Mouse (Mus musculus): Measurements from ENCODE around the gene Slc25a35.
A peak's percentile ranks its signal among the peaks of the same experiment; 100 is the strongest.
"Not testable (repeated sequence)": the region's sequence is repeated elsewhere in the genome, so short reads cannot be mapped to it uniquely, and the experiment has no call there.

The Slc25a35 gene

GRCm38 (mm10) chr11:68961596-68961995 is 6.3 kb upstream of the Slc25a35 start:
- ATAC-seq (ENCODE audit: low TSS enrichment) = no peak; the same call in 1 of the 2 replicates

- ATAC-seq (ENCODE audit: low TSS enrichment) = not testable (repeated sequence)
These were observed 5.8 kb upstream of the Slc25a35 start for GRCm38 (mm10) chr11:68962159-68962558.

- ATAC-seq (ENCODE audit: low TSS enrichment) = no peak
These were observed 4.5 kb upstream of the Slc25a35 start for GRCm38 (mm10) chr11:68963405-68963804.

GRCm38 (mm10) chr11:68965050-68965449 is 2.9 kb upstream of the Slc25a35 start:
- no peak for ATAC-seq (ENCODE audit: low TSS enrichment)

GRCm38 (mm10) chr11:68965845-68966244 is 2.1 kb upstream of the Slc25a35 start:
- ATAC-seq (ENCODE audit: low TSS enrichment) = no peak

- no peak for ATAC-seq (ENCODE audit: low TSS enrichment)
These were observed 1.4 kb upstream of the Slc25a35 start for GRCm38 (mm10) chr11:68966554-68966953.

GRCm38 (mm10) chr11:68968752-68969151 is 821 bp downstream of the Slc25a35 start:
- ATAC-seq (ENCODE audit: low TSS enrichment) = no peak

GRCm38 (mm10) chr11:68970232-68970631 is 2.3 kb downstream of the Slc25a35 start:
- no peak for ATAC-seq (ENCODE audit: low TSS enrichment)

- peak; percentile 96 for ATAC-seq (ENCODE audit: low TSS enrichment)
These were observed 5.5 kb downstream of the Slc25a35 start for GRCm38 (mm10) chr11:68973250-68974058.

- no peak for ATAC-seq (ENCODE audit: low TSS enrichment)
These were observed 6.1 kb downstream of the Slc25a35 start for GRCm38 (mm10) chr11:68974059-68974450.

GRCm38 (mm10) chr11:68975085-68975484 is 7.2 kb downstream of the Slc25a35 start, which contains the start of gene Rangrf:
TSS of gene Rangrf (minus strand) at chr11:68975185.
- ATAC-seq (ENCODE audit: low TSS enrichment) = no peak

- ATAC-seq (ENCODE audit: low TSS enrichment) = no peak
These were observed 7.7 kb downstream of the Slc25a35 start for GRCm38 (mm10) chr11:68975601-68976000.

- ATAC-seq (ENCODE audit: low TSS enrichment) = peak; percentile 78
These were observed 11.4 kb downstream of the Slc25a35 start for GRCm38 (mm10) chr11:68979320-68979733.

- ATAC-seq (ENCODE audit: low TSS enrichment) = no peak
These were observed 13.0 kb downstream of the Slc25a35 start for GRCm38 (mm10) chr11:68980919-68981318.

- peak; percentile 77 for ATAC-seq (ENCODE audit: low TSS enrichment)
These were observed 14.9 kb downstream of the Slc25a35 start for GRCm38 (mm10) chr11:68982639-68983369.

- ATAC-seq (ENCODE audit: low TSS enrichment) = no peak
These were observed 19.5 kb downstream of the Slc25a35 start for GRCm38 (mm10) chr11:68987365-68987882.

GRCm38 (mm10) chr11:68988341-68988740 is 20.4 kb downstream of the Slc25a35 start:
- no peak for ATAC-seq (ENCODE audit: low TSS enrichment)

- no peak for ATAC-seq (ENCODE audit: low TSS enrichment)
These were observed 25.2 kb downstream of the Slc25a35 start for GRCm38 (mm10) chr11:68993122-68993521.

- ATAC-seq (ENCODE audit: low TSS enrichment) = no peak
These were observed 26.4 kb downstream of the Slc25a35 start for GRCm38 (mm10) chr11:68994377-68994776.

- no peak for ATAC-seq (ENCODE audit: low TSS enrichment)
These were observed 29.1 kb downstream of the Slc25a35 start for GRCm38 (mm10) chr11:68997080-68997479.

GRCm38 (mm10) chr11:69002782-69003181 is 34.9 kb downstream of the Slc25a35 start:
- not testable (repeated sequence) for ATAC-seq (ENCODE audit: low TSS enrichment)

- ATAC-seq (ENCODE audit: low TSS enrichment) = no peak
These were observed 35.7 kb downstream of the Slc25a35 start for GRCm38 (mm10) chr11:69003592-69003991.

- peak; percentile 53; the same call in 1 of the 2 replicates for ATAC-seq (ENCODE audit: low TSS enrichment)
These were observed 37.3 kb downstream of the Slc25a35 start for GRCm38 (mm10) chr11:69005193-69005592.
